Mouse (Mus musculus): ENCODE data around the gene Otud5.

DNA sequence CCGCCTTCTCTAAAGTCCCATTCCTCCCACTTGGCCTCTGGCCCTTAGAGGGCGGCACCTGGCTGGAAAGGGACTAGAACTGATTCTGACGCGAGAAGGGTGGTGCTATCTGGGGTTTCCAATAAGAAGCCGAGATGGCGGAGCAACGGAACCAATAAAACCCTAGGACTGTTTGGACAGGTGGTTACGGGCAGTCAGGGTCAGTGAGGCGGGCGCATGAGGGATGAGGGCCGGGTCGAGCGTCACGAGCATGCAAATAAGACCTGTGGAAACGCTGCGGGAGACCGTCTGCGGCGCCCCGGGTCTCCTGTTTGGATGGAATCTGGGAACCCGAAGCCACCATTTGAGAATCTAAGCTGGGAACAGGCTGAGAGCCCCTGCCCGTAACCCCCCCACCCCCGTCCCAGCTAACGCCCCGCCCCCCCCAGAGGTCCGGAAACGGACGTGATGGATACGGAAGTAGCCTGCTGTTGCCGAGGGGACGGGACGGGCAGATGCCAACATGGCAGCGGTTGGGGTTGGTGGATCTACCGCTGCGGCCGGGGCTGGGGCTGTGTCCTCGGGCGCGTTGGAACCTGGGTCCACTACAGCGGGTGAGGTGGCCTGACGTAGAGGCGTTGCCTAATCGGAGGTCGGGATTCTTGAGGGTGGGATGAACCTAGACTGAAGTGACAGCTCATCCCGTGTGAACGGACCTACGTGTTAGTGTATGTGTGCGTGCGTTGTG lies 42.8 kb downstream of the Otud5 start, which contains the start of gene Slc35a2:
- TF ChIP-seq ZC3H11A (IDR thresholded peaks at IDR 0.05; ENCODE audit: borderline replicate concordance, low read depth, low read length) (no peak), ZNF384 (IDR thresholded peaks at IDR 0.05; ENCODE audit: low read depth, low read length) (no peak), MAFK (IDR thresholded peaks at IDR 0.05; ENCODE audit: insufficient read depth, low read depth, low read length) (no peak), CHD2 (IDR thresholded peaks at IDR 0.05; ENCODE audit: low read depth, low read length) (no peak)
